Mouse (Mus musculus) lung, postnatal 0 days (tissue): ENCODE data around the gene Tmem163.
A peak's percentile ranks its signal among the peaks of the same experiment; 100 is the strongest.

ENCODE experiments used
- CTCF ChIP-seq: IDR thresholded peaks from 2 replicates; pipeline ENCODE4 v1.5.1; 2016; ENCODE audit warnings: antibody characterized with exemption, mild to moderate bottlenecking
- EP300 ChIP-seq: IDR thresholded peaks from 2 replicates; pipeline ENCODE4 v1.6.1; 2016; ENCODE audit warnings: antibody characterized with exemption, mild to moderate bottlenecking, control low read depth

- TF ChIP-seq CTCF = peak; percentile 85
- no peak for TF ChIP-seq EP300
Measured at GRCm38 (mm10) chr1:127679498-127680133, at the start of gene Tmem163.
